Mouse (Mus musculus) CD4-positive, CD25-positive, alpha-beta regulatory T cell, adult 2 months (primary cell): ENCODE data around the gene Farp1.

Experiments used
- DNase-seq: peaks from one replicate; pipeline ENCODE4 v3.0.0-alpha.2; 2012; ENCODE audit warnings: low read depth, low spot score

Gene Farp1

DNA sequence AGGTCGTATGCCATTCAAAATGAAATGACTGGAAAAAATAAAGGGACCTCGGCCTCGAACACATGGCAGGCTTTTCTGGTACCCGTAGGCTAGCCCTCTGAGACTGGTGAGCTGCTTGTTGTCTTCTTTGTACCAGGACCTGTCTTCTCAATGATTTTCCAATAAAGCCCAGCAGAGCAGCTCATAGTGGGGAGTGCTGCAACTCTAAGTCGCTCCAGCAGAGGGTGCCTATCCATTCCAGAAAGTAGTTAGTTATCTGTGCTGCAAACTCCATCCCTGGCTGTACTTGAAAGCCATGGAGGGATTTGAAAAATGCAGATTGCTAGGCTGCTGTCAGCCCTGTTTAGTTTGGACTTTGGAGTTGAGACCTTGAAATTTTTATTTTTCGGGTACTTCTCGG is 224.8 kb downstream of the Farp1 start:
- peak; percentile 75 for DNase-seq

DNA sequence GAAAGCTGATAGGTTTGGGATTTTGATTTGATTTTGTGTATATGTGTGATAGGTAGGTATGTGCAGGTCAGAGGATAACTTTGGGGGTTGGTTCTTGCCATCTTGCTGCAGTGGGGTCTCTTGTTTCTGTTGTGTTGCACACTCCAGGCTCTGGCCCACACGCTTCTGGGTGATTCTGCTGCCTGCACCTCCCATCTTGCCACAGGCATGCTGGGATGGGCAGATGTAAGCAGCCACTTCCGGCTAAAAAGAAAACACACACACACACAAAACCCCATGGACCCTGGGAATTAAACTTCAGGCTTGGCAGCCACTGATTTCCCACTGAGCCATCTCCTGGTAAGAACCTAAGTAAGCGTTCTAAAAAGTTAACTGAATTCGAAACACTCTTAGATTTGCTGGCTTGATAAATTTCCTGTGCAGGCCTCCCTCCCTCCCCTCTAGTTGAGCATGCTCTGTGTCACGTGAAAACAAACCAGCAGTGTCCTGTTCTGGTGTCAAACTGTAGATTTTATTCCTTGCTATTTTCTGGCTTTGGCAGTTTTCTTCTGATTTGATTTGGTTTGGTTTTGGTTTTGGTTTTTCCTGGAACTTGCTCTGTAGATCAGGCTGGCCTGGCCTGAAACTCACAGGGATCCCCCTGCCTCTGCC is 226.4 kb downstream of the Farp1 start:
- peak; percentile 47 for DNase-seq

DNA sequence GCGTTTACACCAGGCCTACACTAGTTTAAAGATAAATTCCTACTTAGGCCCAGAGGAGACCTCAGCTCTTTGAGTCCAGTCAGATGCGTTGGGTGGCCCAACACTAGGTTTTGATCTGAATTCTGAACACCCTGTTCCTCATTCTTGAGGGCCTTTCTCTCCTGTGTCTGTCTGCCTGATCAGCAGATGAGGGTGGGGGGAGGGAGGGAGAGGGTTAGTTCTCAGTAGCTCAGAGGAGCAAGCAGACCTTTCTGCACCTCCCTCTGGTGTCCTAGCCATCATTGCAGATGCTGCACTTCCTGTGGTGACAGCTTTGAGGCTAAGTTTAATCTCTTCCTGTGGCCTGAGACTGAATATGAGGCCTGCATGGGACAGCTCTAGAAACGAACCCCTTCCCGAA is 227.6 kb downstream of the Farp1 start:
- DNase-seq: peak; percentile 30

DNA sequence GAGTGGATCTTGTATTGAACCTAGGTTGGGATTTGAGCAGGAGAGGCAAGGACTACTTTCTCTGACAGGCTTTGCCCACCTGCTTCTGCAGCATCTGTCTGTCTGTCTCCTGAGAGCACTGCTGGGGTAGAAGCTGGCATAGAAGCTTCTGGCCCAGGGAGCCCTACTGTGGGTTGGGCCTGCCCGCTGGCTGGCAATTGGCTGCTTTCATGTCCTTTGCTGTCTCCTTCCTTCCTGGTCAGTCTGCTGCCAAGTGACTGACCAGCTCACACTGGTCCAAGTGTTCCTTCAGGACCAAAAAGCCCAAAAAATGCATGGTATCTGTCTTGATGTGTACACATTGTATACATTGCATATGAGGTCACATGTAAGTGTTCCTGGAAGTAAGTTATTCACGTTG is 228.9 kb downstream of the Farp1 start:
- no peak for DNase-seq

DNA sequence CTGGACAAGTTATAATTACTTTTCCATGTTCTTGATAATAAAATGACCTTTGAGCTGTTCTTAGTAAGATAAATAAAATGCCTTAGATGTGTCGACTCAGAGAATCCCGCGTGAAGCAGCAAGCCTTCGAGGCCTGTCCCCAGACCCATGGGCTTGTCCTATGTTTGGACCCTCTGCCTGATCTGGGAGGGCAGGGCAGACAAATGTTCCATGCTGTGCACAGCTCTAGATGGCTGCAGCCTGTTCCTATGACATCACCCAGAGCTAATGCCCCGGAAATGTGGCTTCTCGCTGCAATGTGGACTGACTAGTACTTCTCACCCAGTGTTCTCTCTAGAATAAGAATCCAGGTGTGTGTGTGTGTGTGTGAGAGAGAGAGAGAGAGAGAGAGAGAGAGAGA is 229.5 kb downstream of the Farp1 start:
- no peak for DNase-seq

DNA sequence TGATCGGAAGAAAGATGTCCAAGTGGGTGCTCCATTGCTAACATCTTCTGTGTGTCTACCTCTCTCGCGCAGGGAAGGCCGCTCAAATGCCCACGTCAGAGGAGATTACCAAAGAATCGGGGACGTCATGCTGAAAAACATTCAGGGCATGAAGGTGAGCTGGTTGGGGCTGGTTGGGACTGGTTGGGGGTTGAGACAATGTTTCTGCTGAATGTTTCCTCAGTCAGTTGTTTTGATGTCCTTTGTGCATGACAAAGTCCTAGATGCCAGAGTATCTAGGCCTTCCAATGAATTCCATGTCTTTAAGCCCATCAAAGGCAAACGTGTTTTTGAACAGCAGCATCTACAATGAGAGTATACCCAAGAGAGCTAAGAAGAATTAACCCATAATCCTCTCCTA is 232.8 kb downstream of the Farp1 start:
- no peak for DNase-seq

DNA sequence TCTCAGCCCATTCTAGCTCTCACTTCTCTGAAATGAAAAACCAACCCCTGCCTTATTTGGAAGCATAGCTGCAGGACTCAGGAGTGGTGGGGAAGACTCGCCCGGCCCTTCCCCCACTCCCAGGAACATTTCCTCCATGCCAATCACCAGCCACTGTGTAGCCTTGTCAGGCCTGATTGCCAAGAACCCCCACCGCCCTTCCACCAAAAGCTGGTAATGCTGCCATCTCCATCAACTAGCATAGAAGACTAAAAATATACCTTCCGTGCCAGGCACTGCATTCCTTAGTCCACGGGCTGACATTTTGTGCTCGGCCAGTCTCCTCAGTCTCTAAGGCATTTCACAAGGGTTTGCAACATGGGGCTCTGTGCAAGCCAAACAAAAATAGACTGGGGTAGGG is 235.5 kb downstream of the Farp1 start:
- no peak for DNase-seq

DNA sequence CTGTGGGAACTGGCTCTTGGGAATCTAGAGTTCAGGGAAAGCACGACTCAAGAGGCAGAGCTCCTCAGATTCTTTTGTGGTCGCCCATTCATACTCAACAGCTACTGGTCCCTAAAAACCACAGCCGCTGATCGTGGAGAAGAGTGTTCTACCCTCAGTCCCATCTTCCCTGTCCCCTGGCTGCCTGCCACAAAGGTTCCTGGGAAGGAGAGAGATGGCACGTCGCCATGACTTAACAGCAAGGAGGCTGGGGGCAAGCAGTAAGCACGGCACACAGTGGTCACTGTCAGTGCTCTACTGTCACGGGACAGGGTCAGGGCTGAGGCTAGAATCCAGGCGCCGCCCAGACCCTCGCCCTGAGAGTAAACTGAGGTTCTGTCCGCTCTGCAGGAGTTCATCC is 240.0 kb downstream of the Farp1 start:
- DNase-seq: no peak

DNA sequence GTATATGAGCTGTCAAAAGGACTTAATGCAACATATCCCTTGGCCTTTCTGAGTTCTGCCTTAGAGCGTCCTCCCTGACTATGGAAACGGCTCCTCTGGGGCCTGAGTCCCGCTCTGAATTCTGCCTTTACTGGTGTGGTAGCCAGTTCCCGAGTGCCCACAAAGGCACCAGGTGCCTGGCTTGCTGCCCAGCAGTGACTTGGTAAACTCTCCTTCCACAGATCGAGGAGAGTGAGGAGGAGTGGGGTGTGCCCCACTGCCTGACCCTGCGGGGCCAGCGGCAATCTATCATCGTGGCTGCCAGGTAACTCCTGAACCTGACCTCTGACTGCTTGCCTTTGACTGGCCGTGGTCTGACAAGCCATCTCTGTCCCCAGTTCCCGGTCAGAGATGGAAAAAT is 241.0 kb downstream of the Farp1 start:
- no peak for DNase-seq

DNA sequence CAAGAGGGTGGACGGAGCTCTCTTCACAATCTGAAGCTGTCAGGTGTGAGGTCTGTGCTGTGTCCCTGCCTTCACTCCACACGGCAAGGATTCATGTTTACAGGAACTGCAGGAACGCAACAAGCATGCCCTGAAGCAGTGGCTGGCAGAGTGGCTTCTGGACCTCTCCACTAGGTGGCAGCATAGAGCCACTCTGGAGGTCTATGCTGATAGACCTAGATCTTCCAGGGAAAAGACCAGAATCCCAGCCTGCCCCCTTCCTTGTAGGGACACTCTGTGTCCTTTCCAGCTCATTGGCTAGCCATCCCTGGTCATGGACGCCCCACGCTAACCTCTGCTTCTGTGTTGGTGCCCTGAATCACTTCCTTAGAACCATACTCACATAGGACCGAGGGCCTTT is 244.1 kb downstream of the Farp1 start:
- peak; percentile 82 for DNase-seq

DNA sequence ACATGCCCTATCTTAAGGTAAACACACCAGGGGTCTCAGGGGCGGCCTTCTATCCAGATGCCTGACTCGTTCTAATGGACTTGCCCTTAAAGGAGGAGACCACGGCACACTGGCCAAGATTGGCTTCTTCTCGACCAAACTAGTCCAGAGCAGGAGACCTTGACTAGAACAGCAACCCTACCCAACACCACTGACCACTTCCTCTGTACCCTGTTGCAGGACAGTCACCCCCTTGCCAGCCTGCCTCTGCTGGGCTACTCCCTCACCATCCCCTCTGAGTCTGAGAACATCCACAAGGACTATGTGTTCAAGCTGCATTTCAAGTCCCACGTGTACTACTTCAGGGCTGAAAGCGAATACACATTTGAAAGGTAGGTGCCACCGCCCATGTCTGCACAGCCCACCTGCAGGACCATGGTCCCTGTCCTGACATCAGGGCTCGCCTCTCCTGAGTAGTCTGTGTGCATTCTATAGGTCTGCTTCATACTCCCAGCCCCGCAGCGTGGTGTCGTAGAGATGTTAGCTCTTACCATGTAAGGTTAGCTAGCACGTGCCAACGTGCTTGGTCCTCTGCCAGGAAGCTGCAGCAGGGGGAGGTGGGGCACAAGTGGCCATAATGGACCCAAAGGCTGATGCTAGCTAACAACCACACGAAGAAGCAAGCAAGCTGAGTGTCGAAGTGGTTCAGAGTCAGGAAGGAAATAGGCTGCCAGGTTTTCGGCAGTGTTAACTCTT is 245.8 kb downstream of the Farp1 start:
- DNase-seq: no peak

DNA sequence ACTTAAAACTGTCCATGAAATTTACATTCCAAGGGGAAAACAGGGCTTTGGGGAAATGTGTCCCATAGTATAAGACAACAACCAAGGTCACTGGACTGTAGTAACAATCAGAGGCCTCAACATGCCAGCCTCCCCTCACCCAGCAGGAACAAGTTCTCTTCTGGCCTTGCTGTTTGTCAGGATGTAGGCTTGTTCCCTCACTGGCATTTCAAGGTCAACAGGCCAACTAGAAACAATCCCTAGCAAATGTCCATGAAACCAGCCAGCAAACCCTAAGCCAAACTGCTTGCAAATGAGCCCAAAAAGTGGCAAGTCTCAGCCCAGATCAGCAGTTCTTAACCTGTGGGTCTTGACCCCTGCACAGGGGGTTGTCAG is 246.3 kb downstream of the Farp1 start:
- DNase-seq: no peak

DNA sequence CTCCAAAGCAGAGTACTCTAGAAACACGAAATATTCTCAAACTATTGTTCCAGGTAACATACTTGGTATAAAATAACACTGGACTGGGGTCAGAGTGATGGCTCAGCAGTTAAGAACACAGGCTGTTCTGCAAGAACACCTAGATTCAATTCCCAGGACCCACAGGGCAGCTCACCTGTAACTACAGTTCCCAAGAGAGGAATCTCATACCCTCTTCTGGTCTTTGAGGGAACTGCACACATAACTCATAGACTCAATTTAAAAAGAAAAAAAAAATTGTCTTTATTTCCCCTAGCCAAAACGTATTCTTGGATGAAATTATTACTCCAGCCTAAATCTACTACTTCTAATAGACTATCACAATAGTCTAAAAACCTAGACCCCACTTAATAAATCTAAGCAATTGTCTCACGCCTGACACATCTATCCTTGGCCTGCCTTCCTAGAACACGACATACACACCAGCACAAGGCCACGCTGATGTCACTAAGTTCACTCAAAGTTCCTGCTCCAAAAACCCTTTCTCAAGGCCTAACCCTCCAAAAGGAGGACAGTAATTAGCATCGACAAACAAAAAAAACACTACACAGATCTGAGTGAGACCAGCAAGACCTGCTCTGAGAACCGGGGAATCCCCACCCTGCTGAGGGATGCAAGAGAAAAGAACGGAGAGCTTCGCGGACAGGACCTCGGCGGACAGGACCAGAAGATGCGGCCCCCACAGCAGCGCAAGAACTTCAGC is 250.6 kb downstream of the Farp1 start:
- peak; percentile 37 for DNase-seq

DNA sequence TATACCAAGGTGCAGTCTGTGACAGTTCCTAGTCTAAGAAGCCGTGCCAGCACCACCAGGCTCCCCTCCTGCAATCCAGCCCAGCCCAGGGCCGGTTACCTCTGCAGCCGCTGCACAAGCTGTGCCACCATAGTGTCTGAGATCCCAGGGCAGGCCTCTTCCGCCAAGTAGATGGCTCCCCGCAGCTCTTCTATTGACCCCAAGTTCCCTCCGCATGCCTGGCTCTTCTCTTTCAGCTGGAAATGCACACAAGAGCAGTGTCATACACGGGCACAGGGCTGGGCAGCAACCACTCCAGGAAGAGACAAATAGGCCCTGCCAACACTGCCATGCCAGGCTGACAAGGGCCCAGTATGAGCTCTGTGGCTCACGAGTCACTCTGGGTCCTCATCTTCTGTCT is 256.9 kb downstream of the Farp1 start:
- DNase-seq: no peak

DNA sequence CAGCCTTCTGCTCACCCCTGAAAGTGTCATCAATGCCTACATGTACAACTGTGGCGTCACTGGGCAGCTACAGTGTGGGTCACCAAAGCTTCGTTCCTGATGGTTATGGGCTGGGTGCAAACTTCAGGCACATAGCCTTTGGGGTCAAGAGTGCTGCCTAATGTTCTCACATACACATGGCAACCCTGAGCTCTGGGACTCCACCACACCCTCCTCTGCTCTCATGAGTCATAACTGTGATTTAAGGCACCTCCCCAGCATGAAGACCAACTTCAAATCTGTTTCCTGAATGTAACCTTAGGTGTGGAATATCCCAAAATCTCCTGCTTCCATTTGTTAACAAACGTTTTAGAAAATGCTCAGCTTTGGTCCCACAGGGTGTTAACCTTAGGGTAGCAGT is 257.4 kb downstream of the Farp1 start:
- no peak for DNase-seq

DNA sequence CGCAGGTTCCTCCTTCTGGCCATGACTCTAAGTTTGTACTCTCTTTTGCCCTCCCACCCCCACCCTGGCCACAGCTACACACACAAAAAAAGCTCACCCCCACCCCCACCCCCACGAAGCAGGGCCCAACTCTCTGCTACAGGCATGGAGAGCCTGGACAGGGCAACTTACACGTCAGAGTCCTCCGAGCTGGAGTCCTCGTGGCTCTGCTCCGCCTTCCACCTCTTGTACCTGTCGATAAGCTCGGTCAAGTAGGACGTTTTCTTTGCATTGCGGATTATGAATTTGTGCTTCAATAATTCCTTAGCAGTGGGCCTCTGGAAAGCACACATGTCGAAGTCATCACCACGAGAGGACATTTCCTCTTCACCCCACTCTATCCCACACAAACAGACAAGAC is 259.5 kb downstream of the Farp1 start:
- DNase-seq: no peak

DNA sequence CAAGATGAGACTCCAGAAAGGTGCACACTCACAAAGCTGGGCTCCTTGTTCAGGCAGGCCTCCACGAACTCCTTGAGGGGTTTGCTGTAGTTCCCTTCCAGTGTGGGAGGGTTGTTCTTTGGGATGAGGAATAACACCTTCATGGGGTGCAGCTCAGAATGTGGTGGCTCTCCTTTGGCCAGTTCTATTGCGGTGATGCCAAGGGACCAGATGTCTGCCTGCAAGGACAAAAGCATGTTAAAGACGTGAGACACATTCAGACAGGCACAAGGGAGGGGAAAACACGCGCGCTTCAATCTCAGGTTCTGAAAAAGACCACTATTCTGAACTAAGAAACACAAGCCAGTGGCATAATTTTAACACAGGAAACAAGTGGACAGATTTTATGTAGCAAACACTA is 262.1 kb downstream of the Farp1 start:
- no peak for DNase-seq

DNA sequence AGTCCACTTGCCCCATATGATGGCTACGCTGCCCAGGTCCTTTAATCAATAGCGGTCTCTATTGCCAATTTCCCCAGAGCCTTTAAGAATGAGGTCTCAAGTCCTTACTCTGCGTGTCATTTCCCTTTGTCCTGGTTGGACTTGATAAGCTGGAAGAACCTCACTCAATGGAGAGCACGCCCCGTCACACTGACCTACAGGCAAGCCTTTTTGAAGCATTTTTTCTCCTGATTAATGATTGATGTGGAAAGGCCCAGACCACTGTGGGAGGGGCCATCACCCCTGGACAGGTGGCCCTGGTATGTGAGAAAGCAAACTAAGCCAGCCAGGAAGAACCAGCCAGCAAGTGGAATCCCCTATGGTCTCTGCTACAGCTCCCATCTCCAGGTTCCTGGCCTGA is 263.5 kb downstream of the Farp1 start:
- DNase-seq: no peak

DNA sequence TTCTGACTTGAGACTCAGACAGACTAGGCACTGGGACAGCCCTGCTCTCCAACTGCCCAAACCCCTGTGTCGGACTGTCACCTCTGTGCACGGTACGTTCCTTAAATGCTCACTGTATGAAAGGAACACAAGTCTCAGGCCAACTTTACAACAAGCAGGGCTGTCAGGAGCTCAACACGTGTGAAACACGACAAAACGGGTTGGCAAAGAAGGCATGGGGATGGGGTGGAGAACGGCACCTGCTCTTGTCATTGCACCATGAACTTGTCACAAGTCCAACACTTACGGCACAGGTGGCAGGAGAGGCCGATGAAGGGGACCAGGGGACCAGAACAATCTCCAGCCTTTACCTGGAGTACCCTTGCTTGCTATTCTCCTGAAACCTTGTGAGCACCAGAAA is 264.1 kb downstream of the Farp1 start:
- no peak for DNase-seq

DNA sequence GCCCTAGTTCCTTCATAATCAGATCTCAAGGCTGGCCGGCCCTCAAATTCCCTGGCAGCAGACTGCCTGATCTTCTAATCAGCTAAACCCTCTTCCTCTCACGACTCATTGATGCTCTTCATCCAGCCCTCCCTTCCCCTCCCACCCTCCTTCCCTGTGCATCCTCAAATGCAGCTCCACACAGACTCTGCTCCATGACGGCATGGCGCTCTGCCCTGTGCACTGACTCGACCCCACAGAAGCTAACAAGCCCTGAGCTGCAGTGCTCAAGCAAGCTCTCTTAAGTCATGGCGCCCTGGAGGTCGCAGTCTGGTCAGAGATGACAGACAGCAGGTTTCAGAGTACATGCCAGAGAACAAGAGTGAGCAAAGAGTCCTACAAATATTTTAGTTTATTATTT is 269.5 kb downstream of the Farp1 start:
- DNase-seq: no peak

DNA sequence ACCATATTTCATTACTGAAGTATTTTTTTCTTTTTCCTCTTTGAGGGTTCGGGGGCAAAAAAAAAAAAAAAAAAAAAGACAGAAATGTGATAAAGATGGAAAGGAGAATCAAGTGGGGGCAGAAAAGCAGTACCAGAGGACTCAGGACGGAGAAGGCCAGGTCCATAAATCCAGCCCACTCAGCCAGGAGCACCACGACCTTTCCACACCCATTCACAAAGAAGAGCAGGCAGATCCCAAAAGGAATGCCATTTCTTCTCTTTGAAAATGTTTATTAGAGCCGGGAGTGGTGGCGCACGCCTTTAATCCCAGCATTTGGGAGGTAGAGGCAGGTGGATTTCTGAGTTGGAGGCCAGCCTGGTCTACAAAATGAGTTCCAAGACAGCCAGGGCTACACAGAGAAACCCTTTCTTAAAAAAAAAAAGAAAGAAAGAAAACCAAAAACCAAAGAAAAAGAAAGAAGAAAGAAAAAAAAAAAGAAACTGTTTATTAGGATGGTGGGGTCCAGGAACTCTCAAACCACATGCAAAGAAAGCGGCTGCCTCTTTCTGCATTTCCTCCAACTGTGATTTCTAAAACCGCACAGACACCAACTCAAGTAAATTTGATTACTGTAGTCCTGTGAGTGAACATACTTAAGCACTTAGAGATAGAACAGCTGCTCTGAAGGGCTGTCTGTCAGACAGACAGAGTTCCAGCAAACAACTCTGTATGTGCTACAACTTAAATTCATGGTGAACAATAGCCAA is 270.5 kb downstream of the Farp1 start:
- no peak for DNase-seq

DNA sequence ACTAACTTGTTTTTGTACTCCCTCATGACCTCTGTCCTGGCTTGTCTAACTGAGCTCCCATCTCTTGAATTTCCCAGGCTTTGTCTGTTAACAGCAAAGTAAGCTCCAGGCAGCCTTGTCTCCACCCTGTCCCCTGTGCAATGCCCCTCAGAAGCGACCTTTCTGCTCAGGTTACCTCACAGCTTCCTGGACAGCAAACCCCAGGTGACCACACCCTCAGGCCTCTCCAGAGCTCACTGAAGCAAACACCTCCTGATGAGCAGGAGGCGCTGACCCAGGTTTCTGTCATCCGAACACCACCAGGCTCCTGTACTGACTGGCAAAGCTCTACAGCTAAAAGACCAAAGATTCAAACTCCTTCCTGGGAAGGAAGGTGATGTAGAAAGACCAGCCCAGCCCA is 274.9 kb downstream of the Farp1 start:
- DNase-seq: no peak
